Mouse (Mus musculus) frontal cortex, postnatal 36 days (tissue): ENCODE results near the gene Cd2.
A peak's percentile ranks its signal among the peaks of the same experiment; 100 is the strongest.

Experiments
- DNase-seq, 2 experiments: peaks; one replicate each; pipeline ENCODE4 v3.0.0; 2022; ENCODE audit warnings: low spot score in 2 of 2

Gene Cd2

DNA sequence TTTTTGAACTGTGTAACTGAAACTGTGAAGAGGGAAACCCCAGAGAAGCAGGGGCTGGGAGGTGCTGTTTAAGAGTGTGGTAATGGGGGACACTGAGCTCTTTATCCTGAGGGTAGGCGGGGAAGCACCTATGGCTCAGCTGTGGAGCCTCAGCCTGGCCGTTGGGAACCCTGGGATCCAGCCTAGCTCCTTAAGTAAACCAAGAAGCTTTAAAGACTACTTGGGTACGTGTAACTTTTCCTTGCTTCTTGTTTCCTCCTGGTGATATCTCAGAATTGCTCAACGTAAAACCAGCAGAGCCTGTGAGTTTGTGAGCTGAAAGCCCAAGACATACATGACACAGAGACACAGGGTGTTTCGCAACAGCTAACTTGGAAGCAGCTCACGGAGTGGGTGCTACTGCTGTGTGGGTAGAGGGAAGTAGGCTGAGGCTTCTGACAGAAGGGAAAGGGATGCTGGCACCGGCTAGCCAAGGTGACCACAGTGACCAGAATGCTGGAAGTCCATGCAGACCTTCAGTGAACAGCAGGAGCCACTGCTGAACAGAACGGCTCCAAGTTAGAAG lies 5.9 kb upstream of the Cd2 start:
- DNase-seq: peak in 1 of 2 experiments; percentile 25

DNA sequence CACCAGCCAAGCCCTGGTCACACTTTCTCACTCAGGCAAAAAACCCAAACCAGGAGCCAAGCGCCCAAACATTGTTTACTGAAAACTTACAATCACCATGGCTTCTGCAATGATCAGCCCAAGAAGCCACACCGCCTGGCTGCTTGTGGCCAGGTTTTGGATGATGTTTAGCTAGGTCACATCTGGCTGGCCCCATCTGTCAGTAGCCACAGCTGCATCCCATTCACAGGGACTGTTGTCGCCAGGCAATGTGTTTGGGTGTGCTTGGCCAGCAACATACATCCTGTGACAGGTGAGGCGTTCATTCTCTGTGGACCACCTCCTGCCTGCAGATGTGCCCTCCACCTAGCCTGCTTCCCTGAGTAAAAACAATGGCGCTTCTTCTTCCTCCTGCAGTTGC lies 4.9 kb upstream of the Cd2 start:
- DNase-seq: no peak

DNA sequence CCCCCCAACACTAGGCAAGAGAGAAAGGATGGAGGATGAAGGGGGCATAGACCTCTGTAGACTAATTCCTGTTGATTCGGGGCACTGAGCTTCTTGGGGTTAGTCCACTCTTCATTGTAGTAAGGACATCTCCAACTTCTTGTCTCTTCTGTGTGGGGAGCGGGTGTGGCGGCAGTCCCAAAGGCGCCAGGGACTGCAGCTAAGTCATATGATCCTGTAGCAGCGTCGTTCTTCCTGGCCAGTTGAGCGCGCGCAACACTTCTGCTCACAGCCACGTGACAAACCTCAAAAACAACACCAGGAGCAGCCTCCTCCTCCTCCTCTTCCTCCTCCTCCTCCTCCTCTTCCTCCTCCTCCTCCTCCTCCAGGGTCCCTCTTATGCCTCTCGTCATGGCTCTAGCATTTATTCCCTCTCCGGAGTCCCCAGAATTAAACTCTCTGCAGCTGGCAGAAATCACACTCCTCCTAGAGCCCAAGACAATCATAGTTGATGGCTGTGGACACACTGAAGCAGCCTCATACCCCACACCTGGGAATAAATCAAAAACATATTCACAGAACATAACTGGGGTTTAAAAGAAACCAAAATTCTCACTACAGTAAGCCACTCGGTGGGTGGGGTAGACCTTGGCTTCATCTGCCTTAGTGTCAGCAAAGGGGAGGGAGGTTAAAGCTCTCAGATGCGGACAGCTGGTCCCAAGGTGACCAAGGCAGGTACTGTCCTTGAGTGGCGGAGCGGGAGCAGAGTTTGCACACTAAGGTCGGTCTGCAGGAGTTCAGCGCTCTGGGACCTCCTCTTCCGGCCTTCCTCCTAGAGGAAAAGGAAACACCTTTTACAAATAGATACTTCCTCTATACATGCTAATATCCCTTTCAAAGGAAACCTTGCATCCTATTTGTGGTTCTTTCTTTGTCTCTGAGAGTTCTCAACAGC lies 3.1 kb upstream of the Cd2 start:
- no peak for DNase-seq

DNA sequence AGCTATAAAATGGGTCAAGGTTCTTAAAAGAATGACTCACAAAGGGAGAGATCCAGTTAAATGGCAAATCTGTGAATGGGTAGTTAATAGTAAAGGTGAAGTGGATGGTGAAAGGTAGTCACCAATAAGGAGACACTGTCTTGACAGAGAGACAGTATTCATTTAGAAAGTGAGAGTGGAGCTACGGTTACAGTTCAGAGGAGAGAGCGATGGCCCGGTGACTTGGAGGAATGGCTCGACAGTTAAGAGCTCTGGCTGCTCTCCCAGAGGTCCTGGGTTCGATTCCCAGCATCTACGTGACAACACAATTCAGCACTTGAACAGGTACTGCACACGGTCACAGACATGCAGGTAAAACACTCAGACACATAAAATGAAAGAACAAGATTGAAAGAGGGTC lies 2.3 kb upstream of the Cd2 start:
- no peak for DNase-seq

DNA sequence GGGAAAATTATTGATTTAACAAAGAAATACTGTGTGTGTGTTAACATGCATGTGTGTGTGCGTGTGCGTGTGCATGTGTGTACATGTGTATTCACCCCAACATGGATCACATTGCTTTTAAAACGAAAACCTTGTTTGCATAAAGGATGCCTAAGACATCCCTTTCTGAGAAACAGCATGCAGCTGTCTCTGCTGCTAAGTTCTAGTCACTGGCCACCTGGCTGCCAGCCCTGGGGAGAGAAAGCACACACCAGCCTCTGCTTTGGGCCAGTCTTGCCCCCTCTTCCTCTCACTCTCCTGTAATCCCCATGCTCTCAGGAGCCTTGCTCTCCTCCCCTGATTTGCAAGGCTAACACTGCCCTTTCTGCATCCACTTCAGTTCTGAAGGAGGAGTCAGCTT lies 1.7 kb upstream of the Cd2 start:
- no peak for DNase-seq

DNA sequence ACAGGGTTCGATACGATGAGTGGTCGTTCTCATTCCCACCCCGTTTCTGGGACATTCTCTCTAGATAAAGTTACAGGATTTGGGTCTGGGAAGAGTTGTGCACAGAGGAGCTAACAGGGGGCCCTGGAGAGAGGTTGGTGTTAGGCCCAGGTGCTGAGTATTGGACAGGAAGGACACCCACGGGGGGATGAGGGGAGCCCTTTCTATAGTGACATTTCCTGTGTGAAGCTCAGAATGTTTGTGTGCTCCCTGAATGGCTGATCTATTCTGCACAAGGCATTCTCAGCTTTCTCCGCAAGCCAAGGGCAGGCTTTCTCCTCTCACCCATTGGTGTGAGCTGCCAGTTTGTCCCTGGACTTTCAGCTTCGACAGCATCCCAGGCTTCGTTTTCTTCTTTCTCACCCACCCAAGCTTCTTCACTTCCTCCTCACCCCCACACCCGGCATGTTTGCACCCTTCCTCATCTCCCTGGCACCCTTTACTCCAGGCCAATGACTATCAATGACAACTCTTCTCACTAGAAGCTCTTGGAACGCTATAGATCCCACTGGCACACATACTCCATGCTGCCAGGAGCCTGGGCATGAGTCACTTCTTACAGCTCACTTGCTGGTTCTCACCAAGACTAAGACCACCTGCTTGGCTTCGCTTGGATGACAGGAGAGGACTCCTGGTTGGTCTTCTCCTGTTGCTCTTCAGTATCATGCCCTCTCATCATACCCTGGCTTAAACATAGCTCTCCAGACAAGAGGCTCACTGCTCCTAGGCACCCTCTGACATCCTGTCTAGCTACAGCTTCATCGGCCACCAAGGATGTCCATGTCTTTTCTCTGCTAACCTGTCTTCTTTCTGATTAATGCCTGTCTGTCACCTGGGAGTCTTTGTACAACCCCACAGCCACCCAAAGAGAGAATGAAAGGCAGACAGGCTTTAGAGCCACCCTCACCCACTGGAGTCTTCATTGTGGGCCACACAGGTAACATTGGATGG lies 1.1 kb downstream of the Cd2 start:
- no peak for DNase-seq

DNA sequence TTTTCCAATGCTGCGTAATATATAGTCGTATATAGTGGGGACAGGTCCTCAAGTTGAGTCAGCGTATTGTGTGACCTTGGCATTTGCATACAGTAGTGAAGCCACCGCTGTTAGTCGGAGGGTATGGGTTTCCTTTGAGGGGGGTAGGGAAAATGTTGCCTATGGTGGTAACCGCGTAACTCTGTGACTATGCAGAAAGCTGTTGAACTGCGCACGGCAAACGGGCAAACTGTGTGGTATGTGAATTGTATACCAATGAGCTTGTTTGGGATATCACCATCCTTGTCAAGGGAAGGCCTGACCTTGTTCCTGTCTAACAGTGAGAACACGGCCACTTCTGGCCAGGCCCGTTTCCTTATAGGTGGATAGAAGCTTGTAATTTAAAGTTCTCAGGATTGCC lies 1.9 kb downstream of the Cd2 start:
- DNase-seq: no peak

DNA sequence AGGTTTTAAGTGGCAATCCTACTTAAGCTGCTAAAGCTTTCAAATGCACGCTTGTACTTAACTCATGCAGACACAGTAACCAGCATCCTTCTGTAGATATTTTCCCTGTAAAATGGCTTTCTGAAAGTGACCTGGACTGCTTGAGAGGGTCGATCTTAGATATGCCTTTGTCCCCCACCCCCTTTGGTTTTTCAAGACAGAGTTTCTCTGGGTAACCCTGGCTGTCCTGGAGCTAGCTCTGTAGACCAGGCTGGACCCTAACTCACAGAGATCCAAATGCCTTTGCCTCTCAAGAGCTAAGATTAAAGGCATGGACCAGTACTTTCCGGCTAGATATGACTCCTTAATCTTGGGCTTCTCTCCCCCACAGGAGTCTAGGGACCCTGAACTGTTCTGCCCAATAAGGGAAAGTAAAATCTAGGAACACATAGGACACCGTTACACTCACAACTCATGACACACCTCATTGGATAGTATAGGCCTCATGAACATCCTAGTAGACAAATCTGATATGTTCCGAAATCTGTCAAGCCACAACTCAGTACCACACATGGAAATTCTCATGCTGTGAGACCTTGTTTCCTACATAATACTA lies 2.6 kb downstream of the Cd2 start:
- no peak for DNase-seq

DNA sequence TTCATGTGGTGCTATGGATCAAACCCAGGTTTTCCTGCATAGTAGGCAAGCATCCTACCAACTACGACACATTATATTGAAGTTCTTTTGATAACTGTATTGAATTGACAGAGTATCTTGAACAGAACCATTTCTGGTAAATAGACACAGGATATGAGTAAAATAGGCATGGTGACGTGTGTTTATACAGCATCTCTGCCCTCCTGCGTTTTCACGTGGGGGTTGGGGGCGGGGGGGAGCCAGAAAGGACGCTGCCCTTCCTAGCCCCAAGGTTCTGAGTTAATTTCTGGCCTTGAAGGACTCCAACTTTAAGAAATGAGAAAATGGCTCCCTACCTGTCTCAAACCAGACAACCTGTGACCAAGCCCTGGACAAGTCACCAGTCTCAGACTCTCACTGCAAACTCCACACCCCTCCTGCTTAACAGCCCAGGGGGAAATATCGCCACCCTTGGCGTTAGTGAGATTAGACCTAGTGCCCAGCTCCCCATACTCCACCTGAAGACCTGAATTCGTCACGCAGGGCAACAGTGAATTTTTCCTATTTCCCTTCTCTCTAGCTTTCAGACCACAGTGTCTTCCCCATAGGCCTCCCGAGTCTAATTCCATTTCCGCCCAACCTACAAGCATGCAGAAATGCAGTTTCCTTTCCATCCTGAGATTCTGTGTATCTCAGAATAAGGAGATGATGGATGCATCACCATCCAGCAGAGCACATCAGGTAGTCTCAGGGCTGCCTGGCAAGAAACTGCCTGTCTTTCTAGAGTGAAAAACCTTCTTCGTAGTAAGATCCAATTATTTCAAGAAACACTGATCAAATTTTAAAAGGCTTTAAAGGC lies 3.7 kb downstream of the Cd2 start:
- DNase-seq: no peak

DNA sequence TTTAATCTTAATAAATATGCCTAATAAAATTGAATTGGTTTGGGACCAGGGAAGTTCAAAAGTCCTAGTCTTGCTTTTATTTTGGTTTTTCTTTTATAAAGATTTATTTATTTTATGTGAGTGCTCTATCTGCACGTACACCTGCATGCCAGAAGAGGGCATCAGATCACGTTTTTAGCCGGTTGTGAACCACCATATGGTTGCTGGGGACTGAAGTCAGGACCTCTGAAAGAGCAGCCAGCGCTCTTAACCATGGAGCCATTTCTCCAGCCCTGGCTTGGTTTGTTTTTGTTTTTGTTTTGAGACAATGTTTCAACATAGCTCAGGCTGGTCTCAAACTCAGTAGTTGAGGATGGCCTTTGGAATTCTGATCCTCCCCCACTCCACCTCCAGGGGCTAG lies 4.3 kb downstream of the Cd2 start:
- no peak for DNase-seq

DNA sequence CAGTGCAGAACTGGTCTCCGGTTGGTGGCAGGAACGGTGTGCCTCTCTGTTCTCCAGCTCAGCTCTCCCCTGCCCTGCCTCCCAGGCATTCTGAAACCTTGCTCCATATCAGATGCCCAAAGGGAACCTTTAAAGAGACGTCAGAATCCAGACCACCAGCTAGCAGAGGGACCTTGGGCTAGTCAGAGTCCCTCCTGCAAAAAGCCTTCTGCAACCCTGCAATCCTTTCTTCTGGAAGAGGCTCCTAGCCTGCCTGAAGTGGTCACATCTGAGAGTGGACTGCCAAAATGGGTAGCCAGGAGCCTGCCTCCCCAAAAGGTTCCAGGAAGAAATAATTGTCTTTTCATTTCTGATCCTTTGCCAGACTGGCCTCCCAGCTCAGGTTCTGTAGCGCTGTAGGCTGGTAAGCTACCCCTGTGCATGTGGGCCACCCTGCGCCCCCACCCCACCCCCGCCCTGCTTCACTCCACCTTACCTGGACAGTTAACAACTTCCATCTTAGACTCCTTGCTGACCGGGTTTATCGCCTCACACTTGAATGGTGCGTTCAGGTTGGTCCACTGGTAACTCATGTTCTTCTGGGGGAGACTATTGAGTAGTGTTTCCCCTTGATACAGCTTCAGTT lies 5.1 kb downstream of the Cd2 start:
- no peak for DNase-seq

DNA sequence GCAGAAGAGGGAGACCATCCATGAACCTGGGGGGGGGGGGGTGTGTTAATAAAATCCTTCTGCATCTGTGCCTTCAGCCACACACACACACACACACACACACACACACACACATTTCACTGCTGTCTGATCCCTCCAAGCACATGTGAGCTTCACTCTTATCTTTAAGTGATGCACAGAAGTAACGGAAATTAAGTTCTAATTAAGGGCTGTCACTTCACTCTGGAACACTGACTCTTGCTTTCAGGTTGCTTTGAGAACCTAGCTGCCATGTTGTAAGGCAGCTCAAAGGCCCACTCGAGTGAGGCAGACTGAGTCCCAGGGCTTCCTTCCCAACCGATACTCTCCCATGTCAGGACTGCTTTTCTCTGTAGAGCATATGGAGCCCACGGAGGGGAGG lies 5.9 kb downstream of the Cd2 start:
- DNase-seq: no peak

DNA sequence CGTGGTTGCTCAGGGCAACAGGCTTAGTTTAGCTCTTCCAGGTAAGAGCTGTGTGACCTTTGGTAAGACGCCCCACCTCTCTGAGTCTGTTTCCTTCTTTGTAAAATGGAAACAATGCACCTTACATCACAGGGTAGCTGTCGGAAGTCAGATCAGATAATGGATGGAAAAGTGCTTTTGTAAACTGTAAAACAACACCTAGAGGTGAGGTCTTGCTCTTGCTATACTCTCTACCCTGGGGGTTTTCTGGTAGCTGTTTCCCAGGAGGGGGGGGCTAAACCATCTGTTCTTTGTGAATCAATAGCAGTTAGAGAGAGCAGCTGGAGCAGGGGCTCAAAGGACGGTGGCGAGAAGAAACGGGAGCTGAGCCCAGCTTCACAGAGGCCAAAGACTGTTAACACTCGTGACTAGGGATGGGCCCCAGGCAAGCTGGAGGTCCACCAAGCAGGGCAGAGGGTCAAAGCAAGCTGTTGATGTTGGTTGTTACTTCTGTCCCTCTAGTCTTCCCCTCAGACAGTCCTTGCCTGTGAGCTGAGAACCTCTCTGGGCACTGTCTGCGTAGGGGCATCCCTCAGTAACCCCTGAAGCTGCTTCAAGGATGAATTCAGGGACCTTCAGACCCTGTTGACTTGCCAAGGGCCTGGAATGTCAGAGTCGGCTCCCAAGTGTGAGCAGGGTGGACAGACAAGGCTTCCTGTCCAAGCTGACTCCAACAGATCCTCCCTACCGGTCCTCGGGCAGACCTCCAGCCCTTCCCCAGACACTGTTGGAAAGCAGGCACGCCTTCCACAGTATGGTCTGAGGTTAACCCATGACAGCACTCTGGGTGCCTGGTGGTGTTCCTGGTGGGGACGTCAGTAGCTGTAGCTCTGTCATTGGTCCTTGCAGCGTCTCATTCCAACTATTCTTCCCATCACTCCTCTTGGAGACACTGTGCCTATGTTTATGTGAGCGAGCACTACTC lies 7.1 kb downstream of the Cd2 start:
- DNase-seq: no peak

DNA sequence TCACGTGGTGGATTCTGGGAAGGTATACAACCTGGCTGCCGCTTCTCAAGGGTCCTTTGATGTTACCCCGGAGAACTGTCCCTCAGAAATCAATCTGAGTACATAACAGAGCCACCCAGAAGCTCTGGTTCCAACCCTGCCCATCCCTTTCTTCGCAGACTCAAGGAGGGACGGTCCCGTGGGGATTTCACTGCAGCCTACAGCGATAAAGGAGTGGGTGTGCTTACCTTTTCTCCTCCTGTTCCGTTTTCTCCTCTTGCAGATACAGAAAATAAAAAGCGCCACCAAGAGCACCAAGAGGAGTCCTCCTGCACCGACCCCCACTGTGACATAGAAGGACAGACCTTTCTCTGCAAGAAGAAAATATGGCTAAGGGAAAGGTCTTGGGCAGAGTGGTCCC lies 8.2 kb downstream of the Cd2 start:
- no peak for DNase-seq

DNA sequence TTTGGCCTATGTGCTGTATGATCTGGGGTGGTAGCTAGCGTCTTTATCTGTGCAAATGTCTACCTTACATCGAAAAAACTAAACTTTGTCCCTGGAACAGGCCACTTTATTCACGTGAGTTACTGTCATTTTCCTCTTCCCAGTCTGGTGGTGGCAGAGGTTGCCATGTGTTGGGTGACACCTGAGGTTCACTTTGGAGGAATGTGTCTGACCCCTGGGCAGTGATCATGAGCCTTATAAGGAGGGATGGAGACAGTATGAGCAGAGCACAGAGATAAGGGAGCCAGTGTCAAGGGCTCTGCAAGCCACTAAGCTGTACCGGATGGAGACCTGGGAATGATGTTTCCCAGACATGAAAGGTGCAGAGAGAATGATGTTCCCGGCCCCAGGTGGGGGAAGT lies 9.3 kb downstream of the Cd2 start:
- DNase-seq: no peak

DNA sequence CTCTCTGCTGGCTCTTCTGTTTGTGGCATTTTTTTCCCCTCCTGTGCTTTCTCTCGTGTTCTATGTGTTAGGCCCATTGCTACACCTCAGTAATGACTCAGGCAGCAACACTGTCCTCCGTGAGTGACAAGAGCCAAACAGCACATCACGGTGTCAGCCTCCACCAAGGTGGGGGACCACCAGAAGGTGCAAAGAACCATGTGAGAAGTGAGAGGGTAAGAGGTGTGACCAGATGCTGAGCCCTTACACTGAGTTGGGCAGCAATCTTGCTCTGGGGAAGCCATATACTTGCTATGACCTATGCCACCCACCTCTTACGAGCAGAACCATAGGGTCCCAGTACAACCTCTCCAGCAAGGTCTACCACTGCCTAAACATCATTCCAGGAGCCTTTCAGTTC lies 9.9 kb downstream of the Cd2 start:
- DNase-seq: no peak

DNA sequence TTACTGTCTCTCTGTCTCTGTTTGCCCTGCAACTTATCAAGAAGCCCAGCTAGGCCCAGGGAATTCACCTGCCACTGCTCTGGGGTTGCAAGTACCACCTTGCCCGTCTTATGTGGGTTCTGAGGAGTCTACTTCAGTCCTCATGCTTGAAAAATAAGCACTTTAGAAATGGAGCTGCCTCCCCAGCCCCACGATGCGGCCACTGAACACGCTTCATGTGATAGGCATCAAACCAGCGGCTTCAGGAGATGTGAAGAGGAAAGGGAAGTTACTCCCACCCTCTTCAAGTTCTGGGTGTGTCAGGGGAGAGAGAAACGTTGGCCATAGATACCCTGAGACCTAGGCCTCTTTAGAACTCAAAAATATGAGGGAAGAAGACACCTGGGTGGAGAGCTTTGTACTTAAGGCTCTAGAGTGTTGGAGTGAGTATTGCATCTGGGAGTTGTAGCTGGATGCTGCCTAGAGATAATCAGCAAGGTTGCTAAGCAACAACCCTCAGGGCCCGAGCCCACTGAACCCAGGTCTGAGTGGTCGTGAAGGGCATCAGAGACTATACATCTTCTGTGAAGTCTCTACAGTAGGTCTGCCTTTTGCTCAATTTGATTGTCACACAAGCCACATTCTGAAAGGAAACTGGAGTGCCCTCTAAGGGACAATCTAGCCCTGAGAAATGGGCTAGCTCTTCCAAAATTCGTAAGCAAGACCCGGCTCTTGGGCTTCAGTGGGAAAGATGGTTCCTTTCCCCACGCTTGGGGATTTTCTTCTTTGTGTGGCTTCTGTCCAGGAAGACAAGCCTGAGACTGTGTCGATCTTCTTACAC lies 11.0 kb downstream of the Cd2 start:
- no peak for DNase-seq

DNA sequence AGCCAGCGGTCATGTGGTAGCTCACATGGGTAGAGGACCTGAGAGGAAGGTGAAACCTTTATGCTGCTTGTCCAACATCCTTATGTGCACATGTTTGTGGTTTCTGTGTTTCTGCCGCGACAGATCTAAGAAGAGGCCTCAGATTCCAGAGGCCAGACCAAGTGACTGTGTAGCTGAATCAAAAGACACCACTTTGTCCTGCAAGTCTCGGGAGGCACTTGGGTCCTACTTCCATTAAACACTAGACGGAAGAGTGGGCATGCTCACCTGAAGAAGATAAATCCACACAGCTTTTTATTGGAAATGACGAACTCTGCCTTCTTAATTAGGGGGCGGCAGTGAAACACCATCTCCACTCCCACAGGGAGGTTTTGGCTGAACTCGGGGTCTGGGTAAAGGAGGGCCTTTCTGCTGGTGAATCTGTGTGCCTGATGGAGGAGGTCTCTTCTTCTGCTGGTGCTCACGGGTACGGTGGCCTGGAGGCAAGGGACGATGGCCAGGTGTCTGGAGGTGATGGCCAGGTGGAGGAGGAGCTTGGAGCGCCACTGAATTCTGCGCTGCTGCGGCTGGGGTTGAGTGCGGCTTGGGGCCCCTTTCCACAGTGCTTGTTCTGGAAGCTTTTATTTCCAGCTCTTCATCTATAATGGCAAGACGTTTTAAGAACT lies 12.0 kb downstream of the Cd2 start:
- DNase-seq: no peak
